Mouse (Mus musculus) adrenal gland, postnatal 10 days (tissue): Measurements from ENCODE around the gene Syngap1. TPM values are rescaled to one million over a fixed set of nuclear protein-coding genes. Genes with fewer than 3 reads are reported as not detected.

Experiments used
- microRNA-seq: library from miRNA; unstranded; fragments of <30 nt; microRNA quantifications from one replicate; pipeline ENCODE4 v1.2.0, GENCODE M21; 2021
- total RNA-seq, 2 experiments: library from RNA; stranded (reverse); gene quantifications; 2 replicates each; pipeline ENCODE4 v1.2.3; 2021

Syngap1 gene
- total RNA-seq, 2 experiments from 2014 or later: 15.7 to 21.6 TPM

Small RNA genes lying within 50 kb of the gene (microRNA-seq; reads per million reads assigned to microRNA genes)
- gene Gm27775 (not detected), gene Mir3083 (1.4 reads per million), gene Mir6968 (4.2 reads per million)

Other genes starting within 250 kb of the Syngap1 start
- 10 to 100 TPM; 48.8 to 55.6 TPM for gene Crebrf, start 225.6 kb upstream of the Syngap1 start, total RNA-seq
- gene Bnip1, start 160.2 kb upstream of the Syngap1 start, total RNA-seq: 10 to 100 TPM; 26.8 to 34.3 TPM
- gene Nkx2-5, start 96.2 kb upstream of the Syngap1 start, total RNA-seq: not detected
- gene Kifc5b, start 24.2 kb upstream of the Syngap1 start, total RNA-seq: 1 to 10 TPM; 4.5 to 6.2 TPM
- 10 to 100 TPM; 20.6 to 23.3 TPM for gene Phf1, start 8.2 kb upstream of the Syngap1 start, total RNA-seq
- 100 to 1,000 TPM; 119 to 134 TPM for gene Cuta, start 1.7 kb upstream of the Syngap1 start, total RNA-seq
- 1 to 10 TPM; 5.2 to 7.4 TPM for gene Zbtb9, start 31.9 kb downstream of the Syngap1 start, total RNA-seq
- 10 to 100 TPM; 35.4 to 42.4 TPM for gene Bak1, start 87.8 kb downstream of the Syngap1 start, total RNA-seq
- gene Itpr3, start 116.1 kb downstream of the Syngap1 start, total RNA-seq: 1 to 10 TPM; 8.7 to 9.7 TPM
- gene Uqcc2, start 192.7 kb downstream of the Syngap1 start, total RNA-seq: 100 to 1,000 TPM; 152 to 180 TPM
- 1 to 10 TPM; 2.3 to 6.1 TPM for gene Ip6k3, start 226.5 kb downstream of the Syngap1 start, total RNA-seq